Mouse (Mus musculus) NIH3T3 (cell line): ENCODE measurements around the gene Npff.

Source experiments
- DNase-seq: peaks from one replicate; pipeline ENCODE4 v3.0.0-alpha.2; 2012; ENCODE audit warnings: low read depth

Npff gene

DNA sequence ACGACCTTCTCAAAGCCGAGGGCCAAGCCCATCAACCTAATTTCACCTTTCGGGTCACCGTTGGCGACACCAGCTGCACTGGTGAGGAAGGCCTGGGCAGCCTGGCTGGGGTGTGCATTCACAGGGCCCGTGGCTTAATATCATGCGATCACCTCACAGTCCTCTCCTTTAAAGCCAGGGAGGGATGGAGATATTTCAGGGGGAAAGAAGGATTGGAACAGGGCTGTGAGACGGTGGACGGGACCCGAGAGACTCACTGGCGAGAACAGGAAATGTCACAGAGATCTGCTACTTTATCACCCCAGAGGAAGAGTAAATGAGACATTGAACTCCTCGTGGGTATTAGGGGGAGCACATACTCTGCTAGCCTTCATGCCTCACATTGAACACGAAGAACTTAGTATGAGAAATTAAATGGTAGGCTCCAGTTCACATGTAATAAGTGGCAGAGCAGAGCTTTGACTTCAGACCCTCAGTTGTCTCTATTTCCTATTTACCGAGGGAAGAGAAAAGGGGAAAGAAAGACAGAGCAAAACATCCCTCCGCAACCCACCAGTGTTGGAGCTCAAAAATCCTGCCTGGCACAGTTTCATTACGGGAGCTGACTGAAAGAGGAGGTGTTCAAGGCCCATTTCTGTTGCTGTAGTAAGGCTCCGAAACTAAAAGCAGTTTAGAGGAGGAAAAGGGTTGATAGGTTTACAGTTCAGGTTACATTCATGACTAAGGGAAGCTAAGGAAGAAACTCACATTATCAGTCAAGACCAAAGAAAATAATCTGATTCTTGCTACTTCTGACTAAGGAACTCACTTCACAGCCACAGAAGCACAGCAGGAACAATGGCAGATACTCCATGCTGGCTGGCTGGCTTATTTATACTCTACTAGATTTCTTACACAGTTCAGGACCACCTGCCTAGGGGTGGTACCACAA, 5.3 kb downstream of the Npff start:
- no peak for DNase-seq

GRCm38 (mm10) chr15:102518859-102519201, 5.9 kb downstream of the Npff start:
- no peak for DNase-seq

- peak; percentile 100 for DNase-seq
Measured at GRCm38 (mm10) chr15:102517976-102518858, 6.5 kb downstream of the Npff start, which contains the start of gene Tarbp2. TSS of gene Tarbp2 (plus strand) at chr15:102518192.

GRCm38 (mm10) chr15:102517631-102517975, 7.1 kb downstream of the Npff start:
- no peak for DNase-seq

GRCm38 (mm10) chr15:102516728-102517404, 7.9 kb downstream of the Npff start, which contains the start of gene Map3k12:
TSS of gene Map3k12 (minus strand) at chr15:102517064.
- peak; percentile 65 for DNase-seq

- peak; percentile 52 for DNase-seq
Measured at GRCm38 (mm10) chr15:102516293-102516692, 8.4 kb downstream of the Npff start.

- no peak for DNase-seq
Measured at GRCm38 (mm10) chr15:102515791-102516190, 9.0 kb downstream of the Npff start.

DNA sequence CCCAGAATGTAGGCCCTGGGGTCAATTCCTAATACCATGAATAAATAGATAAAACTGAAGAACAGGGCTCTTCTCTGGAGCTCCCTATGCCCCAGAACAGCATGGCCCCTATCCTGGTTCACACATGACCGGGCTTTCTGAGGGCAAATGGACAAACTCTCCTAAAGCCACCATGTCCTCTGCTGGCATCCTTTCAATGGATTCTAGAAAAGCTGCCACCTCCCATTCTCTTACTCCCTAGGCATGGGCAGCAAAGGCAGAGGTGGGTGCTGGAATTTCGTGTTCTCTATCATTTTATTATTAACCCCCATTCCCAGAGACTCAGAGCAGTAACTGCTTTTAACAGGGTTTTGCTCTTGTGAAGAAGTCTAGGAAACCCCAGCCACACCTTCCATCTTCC, 9.5 kb downstream of the Npff start:
- DNase-seq, result no peak

DNA sequence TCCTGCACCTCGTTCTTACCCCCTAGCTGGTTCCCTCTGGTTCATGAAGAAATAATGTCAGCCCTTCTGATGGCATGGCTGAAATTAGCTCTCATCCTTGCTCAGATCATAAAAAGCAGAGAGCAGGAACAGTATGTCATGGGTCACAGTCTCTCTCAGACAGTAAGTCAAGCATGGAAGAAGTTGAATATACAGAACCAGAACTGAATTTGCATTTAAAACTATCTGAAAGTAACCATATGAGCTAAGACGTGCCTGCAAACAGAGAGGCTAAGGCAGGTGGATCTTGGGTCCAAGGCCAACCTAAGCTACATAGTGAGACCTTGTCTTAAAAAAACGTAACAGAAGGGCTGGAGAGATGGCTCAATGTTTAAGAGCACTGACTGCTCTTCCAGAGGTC, 11.7 kb downstream of the Npff start:
- no peak for DNase-seq

DNA sequence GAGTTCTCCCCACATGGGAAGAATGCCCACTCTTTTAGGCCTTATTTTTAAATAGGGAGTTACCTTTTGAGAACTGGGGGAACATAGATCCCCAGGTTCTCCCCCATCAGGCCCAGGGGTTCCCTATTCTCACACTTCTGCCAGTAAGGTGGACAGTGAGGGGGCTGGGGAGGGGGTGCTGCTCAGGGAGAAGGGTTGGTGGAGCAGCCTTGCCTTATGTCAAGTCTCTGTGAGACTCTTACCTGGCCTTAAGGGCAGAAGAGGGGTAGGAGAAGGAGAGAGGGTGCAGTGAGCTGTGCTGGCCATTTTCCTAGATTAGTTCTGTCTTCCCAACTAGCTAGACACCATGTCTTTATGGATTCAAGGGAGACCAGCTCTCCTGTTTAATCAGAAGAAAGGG, 12.3 kb downstream of the Npff start:
- no peak for DNase-seq

- DNase-seq, result no peak
Measured at GRCm38 (mm10) chr15:102512010-102512409, 12.7 kb downstream of the Npff start.

DNA sequence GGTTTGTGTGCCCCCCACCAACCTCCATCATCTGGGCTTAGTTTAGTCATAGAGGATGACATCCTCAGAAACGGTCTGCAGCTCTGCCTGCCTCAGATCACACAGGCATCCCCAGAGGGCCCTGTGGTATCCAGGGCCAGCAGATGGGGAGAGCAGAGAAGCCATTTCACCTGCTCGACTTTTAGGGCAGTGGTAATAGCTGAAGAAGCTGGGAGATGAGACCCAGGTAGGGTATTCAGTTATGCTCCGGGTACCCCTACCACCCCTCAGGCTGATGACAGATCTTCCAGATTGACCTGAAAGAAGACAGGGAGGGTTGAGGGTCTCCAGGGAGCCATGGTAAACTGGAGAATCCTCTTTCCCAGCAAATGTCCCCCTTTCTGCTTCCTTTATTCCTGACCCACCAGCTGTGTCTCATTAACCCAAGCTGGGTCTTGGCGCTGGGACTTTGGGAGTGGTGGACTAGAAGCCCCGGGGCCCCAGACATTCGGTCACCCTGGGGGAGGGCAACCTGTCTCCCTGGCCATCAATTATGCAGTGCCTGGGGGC, 13.4 kb downstream of the Npff start:
- DNase-seq, result no peak

DNA sequence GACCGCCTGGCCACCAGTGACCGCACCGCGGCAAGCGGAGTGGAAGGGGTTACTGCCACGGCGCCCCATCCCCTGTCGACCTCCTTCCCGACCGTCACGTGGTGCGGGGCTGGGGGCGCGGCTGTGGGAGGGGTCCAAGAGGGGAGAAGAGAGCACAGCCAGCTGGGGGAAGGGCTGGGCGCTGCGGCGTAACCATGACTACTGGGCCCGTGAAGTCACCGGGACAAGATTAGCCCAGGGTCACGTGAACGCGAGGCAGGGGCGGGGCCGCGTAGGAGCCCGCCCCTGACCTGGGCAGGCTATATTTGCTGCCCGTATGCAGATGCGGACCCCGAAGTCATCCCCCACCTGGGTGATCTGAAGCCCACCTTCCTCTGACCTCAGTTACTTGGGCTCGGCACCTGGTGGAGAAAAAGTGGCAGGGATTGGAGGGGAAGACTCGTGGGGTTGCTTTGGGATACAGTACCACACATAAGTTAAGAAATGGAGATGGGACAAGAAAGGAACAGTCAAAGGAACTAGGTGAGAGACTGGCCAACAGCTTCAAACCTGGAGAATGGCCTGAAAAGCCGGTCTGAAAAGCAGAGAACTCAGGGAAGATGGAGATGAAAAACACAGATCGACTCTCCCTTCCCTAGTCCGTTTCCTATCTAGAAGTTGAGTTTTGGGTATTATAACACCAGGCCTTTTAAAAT, 14.0 kb downstream of the Npff start:
- DNase-seq, result peak; percentile 64

- no peak for DNase-seq
Measured at GRCm38 (mm10) chr15:102510110-102510509, 14.6 kb downstream of the Npff start.

GRCm38 (mm10) chr15:102508336-102508735, 16.4 kb downstream of the Npff start:
- no peak for DNase-seq

- DNase-seq, result no peak
Measured at GRCm38 (mm10) chr15:102507561-102507960, 17.2 kb downstream of the Npff start.

GRCm38 (mm10) chr15:102506864-102507263, 17.9 kb downstream of the Npff start:
- no peak for DNase-seq

DNA sequence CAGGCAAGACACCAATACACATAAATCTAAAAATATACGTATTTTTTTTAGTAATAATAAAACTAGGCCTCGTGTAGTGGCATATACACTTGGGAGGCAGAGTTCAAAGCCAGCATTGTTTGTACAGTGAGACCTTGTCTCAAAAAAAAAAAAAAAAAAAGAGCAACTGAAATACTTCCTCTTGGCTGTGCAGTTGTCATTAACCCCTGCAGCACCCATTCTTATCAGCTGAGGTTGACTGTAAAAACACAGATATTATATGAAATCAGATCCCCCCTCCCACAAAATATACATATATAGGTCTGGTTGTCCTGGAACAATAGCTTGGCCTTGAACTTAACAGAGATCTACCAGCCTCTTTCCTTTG, 18.3 kb downstream of the Npff start:
- no peak for DNase-seq

DNA sequence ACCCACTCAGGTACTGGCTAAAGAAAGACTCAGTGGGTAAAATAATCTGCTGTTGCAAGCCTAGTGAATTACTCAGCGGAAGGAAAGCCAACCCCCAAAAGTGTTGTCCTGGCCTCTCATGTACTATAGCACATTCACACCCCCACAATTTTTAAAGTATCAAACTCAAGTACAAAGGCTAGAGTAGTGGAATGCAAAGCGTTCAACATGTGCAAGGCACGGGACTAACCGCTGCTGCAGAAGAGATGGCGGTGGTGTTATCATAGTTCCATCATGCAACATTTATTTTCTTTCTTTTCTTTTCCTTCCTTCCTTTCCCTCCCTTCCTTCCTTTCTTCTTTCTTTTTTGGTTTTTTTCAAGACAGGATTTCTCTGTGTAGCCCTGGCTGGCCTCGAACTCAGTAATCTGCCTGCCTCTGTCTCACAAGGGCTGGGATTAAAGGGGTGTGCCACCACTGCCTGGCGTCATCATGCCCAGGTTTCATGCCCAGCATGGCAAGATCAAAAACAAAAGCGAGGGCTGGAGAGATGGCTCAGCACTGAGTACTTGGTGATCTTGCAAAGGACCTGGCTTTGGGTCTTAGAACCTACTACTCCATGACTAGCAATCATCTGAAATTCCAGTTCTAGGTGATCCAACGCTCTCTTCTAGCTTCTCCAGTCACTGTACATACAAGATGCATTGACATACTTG, 18.8 kb downstream of the Npff start:
- DNase-seq, result no peak

- no peak for DNase-seq
Measured at GRCm38 (mm10) chr15:102505073-102505769, 19.5 kb downstream of the Npff start.
